Mouse (Mus musculus) thymus, postnatal 25 days (tissue): ENCODE data around the gene Zbtb25.

ENCODE experiments used
- DNase-seq: peaks from one replicate; pipeline ENCODE4 v3.0.0; 2022

Zbtb25 gene

DNA sequence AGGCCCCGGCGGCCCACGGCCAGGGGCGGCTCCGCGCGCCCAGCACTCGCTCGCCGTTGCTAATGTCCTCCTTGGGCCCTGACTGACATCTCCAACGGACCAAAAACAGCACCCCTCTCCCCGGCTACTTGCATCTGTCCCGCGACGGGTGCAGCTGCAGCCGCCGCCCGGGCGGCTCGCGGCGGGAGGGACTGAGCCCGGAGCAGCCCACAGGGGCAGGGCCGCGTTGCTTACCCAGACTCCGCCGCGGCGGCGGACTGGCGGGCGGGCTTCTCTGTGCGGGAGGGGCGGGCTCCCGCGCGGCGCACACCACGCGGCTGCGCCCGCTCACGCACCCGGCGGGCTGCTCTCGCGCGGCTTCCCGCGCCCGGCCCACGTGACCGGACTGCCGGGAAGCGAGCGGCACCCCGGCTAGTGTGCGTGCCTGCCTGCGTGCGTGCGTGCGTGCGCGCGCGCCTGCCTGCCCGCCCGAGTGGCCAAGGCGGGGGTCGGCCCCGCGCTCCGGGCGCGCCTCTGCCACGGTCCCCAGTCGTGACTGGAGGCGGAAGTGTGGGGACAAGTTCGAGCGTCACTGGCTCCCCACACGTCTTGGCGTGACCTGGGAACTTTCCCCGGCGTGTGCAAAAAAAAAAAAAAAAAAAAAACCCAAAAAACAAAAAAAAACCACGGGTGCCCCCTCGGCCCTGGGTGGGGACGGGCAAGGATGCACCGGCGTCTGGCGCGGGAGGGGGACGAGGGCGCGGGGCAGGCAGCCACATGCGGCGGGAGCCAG is at the start of gene Zbtb25:
TSS of gene Zbtb25 (minus strand) at position 397 of the 772 bp plus-strand sequence.
- DNase-seq, result peak; percentile 74

DNA sequence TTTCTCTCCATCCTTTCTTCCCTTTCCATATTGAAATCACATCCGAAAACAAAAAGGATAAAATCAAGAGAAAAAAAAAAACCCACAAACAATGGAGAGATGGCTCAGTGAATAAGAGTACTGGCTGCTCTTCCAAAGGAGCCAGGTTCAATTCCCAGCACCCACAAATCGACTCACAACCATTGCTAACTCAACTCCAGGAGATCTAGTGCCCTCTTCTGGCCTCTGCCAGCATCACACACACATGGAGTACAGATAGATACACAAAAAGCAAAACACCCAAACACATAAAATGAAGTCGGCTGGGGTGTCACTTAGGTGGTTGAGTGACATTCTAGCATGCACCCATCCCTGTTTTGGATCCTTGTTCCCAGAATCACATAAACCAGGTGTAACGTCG is 48.9 kb upstream of the Zbtb25 start:
- no peak for DNase-seq

DNA sequence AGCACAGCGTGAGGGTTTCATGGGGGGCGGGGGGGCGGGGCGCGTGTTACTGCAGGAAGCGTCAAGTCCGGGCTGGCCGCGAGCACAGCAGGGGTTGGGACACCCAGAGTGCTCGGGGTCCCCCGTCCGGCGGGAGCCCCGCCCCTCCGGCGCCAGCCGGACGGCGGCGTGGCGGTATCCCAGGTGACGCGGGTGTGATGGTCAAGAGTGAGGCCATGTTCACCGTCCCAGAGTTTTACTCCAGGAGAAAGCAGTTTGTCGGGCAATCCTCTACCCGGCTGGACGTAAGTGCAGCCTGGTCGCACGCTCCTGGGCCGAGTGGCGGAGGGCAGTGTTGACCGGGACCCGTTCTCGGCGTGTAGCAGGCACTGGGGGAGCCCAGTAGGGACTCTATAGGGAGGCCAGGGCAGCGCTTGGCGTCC is 48.0 kb upstream of the Zbtb25 start, which contains the start of gene Ppp1r36:
TSS of gene Ppp1r36 (plus strand) at position 106 of the 422 bp plus-strand sequence.
- DNase-seq, result no peak

DNA sequence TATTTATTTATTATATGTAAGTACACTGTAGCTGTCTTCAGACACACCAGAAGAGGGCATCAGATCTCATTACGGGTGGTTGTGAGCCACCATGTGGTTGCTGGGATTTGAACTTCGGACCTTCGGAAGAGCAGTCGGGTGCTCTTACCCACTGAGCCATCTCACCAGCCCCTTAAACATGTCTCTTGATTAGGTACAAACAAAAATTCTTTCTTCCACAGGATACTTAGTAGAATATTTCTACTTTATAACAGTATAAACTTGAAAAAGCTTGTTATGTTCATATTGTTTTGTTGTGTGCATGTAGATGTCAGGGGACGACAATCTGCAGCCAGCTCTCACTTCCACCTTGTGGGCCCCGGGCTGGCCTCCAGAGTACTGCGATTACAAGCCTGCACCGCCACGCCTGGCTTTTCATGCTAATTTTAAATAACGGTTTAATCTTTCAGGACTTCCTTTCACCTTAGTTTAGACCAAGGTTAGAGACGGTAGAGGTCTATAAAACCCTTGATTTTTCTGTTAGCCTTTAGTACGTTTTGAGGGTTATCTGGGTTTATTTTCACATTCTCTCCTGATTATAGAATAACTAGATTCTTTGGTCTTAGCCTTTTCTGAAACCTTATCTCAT is 46.1 kb upstream of the Zbtb25 start:
- no peak for DNase-seq

DNA sequence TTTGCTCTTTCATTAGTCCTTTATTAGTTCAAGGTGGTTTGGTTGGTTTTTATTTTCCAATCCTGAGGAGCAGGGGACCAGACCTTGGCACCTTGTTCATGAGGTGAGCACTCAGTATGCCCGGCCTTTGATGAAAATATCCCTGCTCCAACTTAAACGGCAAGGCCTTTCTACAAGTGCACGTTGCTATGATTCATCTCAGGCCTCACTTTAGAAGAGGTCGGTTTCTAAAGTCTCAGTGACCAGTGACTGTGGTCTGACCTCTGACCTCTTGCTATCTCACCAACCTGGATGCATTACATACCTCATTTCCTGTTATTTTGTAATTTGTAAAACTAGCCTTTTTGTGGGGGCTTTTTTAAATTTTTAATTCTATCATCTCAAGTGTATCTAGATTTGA is 39.8 kb upstream of the Zbtb25 start:
- no peak for DNase-seq

DNA sequence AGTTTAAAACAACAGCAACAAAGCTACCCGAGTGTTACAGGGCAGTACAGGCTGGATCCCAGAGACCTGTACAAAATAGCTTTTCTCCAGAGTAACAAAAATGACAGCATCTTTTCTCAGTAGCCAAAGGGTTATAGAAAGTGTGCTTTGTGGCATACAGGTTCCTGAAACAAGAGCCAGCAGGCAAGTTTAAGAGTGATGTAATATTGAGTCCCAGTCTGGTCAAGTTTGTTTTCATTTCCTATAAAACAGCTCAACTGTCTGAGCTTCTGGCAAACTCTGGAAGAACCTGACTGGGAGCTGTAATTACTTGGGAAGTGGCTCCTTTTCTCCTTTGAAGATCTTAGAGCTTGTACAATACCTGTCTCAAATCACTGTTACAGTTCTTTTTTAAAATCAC is 37.8 kb upstream of the Zbtb25 start:
- DNase-seq, result no peak

DNA sequence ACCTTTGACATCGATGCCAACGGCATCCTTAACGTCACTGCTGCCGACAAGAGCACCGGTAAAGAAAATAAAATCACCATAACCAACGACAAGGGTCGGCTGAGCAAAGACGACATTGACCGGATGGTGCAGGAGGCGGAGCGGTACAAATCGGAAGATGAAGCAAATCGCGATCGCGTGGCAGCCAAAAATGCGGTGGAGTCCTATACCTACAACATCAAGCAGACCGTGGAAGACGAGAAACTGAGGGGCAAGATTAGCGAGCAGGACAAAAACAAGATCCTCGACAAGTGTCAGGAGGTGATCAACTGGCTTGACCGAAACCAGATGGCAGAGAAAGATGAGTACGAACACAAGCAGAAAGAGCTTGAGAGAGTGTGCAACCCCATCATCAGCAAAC is 36.6 kb upstream of the Zbtb25 start:
- peak; percentile 21 for DNase-seq

DNA sequence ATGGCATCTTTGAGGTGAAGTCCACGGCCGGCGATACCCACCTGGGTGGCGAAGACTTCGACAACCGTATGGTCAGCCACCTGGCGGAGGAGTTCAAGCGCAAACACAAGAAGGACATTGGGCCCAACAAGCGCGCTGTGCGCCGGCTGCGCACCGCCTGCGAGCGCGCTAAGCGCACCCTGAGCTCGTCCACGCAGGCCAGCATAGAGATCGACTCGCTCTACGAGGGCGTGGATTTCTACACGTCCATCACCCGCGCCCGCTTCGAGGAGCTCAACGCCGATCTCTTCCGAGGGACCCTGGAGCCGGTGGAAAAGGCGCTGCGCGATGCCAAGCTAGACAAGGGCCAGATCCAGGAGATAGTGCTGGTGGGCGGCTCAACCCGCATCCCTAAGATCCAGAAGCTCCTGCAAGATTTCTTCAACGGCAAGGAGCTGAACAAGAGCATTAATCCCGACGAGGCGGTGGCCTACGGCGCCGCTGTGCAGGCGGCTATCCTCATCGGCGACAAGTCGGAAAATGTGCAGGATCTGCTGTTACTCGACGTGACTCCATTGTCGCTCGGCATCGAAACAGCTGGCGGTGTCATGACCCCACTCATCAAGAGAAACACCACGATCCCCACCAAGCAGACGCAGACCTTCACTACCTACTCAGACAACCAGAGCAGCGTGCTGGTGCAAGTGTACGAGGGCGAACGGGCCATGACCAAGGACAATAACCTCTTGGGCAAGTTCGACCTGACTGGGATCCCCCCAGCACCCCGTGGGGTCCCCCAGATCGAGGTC is 36.0 kb upstream of the Zbtb25 start:
- peak; percentile 13 for DNase-seq

DNA sequence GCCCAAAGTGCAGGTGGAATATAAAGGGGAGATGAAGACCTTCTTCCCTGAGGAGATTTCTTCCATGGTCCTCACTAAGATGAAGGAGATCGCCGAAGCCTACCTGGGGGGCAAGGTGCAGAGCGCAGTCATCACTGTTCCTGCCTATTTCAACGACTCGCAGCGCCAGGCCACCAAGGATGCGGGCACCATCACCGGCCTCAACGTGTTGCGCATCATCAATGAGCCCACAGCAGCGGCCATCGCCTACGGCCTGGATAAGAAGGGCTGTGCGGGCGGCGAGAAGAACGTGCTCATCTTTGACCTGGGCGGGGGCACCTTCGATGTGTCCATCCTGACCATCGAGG is 35.4 kb upstream of the Zbtb25 start:
- DNase-seq, result no peak

DNA sequence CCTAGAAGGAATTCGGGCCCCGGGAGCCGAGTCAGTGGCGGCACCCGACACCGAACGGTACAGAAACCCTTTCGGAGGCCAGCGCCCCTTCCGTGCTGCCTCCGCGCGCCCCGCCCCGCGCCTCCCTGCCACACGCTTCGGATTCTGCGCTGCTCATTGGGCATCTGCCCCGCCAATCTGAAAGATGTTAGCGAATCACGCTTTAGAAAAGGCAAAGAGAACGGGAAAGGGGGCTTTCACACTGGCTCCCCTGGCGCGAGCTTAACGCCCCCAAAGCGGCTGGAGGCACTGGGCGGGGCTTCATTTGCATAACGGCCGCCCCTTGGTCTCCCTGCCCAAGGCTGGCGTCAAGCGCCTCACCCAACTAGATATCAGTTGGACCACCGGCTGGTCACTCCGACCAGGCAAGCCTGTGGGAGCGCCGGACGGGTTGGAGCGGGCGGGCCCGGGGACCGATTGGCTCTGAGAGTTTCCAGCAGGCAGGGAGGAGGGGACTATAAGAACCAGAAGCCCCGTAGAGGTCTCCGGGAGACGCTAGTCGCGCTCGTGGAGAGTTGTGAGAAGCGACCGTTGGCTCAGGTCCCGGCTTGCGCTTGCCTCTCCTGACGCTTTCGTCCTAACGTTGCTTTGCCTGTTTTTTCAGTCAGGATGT is 34.6 kb upstream of the Zbtb25 start, which contains the start of gene Hspa2:
TSS of gene Hspa2 (plus strand) at position 291 of the 652 bp plus-strand sequence.
- peak; percentile 100 for DNase-seq

DNA sequence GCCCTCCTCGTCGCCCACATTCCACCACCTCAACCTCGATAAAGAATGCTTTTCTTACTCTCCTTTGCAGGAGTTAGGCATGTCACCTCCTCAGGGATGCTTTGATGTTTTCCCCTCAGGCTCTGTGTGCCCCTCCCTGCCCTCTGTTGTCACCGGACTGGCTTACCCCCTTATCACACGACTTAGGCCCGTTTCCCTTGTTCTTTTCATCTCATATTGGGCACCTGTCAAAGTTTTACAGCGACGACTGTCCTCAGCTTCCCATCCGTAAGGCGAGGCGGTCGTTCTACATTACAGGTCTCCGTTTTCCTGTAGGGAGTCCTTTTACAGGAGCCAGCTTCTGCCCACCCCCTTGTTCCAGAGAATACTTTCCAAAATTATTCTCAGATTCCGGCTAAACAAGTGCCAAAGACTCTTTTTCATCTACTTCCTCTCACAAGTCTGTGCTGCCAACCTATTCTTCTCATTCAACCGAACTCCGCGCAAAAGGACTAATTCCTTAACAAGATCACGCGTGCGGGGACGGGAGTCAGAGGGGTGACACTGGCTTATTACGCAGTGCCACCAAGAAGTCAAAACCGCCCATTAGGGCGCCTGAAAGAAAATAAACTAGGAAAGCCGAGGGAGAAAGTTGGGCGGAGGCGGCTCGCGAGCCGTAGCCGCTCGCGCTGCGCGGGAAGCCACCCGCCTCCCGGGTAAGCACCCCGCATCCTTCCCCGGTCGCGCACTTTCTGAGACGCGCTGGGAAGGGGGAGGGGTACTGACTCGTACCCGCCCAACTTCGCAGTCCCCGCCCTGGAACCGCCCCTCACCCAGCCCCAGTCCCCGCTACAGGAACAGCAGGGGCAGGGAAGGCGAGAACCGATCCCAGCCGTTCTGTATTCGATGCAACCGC is 33.8 kb upstream of the Zbtb25 start:
- peak; percentile 11 for DNase-seq

DNA sequence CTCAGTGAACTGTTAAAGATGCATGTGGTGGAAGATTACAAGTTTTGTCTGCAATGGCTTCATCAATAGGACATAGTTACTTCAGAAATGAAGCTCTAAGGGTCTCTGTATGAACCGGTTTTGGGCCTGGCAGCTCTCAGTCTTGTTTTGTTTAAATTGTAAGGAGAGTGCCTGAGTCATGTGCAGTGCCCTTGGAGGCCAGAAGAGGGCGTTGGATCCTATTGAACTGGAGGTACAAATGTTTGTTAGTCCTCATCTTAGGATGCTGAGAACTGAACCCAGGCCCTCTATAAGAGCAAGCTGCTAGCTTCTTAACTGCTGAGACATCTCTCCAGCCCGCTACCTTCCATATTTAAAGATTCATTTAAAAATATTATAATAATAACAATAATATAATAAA is 32.3 kb upstream of the Zbtb25 start:
- no peak for DNase-seq

DNA sequence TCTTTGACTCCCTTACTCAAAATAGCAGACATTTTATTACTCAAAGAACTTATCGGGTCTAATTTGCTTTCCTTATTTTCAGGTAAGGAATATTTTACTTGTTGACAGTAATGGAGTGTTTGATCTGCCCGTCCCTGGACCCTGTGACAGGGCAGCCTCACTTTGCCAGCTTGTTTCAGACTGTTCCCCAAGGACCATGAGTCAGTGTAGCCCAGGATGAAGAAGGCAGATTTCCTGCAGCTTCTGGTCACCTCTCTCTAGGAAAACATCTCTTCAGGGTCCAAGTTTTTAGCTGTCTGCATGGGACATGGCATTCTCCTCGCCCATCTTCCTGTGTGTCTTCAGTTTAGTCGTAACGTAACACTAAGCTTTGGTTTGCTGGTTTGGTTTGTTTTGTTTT is 27.9 kb upstream of the Zbtb25 start:
- DNase-seq, result no peak

DNA sequence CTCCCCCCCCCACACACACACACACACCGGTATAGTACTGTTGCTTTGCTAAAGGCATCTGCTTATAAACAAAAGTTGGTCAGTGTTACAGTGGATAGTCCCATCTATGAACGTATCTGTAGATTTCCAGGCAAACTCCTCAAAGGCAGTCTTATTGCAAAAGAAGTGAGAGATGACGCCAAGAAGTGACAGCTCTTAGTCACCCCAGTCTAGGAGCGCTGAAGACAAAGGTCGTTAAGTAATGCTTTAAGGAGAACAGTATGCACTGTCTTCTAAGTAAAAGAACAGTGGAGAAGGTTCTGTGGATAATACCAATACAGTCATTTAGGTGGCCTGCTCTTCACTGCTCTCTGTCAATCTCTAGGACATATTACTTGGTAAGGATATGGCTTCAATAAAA is 23.6 kb upstream of the Zbtb25 start:
- DNase-seq, result no peak

DNA sequence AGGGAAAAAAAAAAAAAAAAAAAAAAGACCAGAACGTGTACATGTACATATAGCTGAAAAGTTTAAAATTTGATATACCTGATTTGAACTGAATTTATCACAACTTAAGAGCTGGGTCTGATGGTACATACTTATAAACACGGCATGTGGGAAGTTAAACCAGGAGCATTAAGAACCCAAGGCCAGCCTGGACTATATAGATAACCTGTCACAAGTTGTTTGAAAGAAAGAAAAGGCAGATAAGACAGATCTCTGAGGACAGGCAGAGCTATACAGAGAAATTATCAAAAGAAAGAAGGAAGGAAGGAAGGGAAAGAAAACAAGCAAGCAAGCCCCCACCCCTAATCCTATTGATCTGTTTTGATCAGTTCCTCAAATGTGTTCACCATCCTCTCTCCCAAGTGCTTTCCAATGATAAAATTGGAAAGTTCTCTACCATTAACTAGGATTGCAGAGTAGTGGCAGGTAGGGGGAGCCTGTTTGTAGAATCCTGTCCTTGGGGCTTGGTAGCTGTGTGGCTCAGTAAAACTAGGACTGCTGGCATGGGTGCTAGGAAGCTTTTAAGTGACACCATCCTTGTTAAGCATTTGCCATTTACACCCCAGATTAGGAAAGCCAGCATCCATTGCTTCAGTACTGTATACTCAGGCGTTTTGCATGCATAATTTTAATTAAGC is 22.3 kb upstream of the Zbtb25 start:
- no peak for DNase-seq

DNA sequence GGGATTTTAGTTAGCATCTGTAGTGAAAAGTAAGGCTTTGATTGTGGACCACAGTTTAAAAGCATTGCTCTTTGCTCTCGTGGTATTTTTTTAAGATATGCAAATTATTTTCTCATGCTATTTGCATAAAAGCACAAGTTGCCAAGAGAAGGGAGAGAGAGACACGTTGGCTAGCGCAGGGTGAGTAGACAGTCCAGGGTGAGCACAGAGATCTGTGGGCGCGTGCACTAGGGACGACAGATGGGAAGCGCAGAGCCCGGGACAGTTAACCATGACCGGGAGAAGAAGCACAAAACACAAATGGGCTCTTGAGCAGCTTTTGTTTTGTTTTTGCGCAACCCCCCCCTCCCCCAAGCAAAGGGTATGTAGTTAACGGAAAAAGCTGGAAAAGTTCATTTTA is 19.4 kb upstream of the Zbtb25 start:
- DNase-seq, result no peak

DNA sequence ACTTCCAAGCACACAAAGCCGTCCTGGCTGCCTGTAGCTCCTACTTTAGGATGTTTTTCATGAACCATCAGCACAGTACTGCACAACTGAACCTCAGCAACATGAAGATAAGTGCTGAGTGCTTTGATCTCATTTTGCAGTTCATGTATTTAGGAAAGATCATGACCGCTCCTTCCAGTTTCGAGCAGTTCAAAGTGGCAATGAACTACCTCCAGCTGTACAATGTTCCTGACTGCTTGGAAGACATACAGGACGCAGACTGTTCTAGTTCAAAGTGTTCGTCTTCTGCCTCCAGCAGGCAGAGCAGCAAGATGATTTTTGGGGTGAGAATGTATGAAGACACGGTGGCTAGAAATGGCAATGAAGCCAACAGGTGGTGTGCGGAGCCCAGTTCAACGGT is 15.9 kb upstream of the Zbtb25 start:
- no peak for DNase-seq

DNA sequence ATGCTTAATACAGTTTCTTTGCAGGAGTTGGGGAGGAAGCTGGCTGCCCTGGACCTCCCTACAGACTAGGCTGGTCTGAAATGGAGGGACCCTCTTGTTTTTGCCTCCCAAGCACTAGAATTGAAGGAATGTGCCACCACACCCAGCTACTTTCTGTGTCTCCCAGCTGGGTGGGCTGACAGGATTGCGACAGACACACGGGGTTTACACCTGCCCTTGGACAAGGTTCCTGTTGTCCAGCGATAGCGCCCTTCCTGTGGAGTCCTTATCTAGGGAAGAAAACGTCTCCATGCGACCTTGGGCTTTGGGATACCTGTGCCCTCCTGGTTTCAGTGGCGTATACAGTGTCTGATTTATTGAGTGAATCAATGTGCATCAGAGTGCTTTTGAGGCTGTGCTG is 10.7 kb upstream of the Zbtb25 start:
- no peak for DNase-seq

DNA sequence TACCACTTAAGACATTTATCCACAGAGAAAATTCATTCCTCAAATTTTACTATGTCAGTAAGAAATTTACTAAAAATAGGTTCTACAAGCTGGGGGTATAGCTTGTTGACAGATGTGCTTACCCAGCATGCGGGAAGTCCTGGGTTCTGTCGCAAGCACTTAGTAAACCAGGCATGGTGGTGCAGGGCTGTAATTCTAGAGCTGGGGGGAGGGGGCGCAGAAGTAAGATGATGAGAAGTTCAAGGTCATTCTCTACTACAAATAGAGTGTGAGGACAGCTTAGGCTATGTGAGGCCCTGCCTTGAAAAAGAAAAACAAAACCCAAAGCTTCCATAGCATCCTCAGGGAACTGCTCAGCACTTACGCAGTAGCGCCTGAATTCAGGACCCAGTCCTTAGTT is 9.2 kb upstream of the Zbtb25 start:
- DNase-seq, result no peak

DNA sequence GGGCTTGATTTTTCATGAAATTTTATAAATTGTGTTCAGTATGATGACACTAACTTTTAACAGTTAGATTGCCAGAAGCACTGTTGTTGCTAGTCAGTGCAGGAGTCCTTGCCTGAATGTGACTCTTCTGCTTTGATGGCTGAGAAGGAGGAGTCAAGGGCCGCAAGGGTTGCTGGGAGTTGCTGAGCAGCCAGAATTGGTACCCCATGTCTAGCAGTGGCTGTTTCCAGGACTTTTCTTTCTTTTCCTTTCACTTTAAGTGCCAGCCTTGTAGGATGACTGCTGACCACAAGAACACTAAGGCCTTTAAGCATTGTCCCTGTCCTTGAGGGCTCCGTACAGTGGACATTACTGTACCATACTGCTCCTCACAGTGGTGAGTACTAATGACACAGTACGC is 8.3 kb upstream of the Zbtb25 start:
- DNase-seq, result no peak

DNA sequence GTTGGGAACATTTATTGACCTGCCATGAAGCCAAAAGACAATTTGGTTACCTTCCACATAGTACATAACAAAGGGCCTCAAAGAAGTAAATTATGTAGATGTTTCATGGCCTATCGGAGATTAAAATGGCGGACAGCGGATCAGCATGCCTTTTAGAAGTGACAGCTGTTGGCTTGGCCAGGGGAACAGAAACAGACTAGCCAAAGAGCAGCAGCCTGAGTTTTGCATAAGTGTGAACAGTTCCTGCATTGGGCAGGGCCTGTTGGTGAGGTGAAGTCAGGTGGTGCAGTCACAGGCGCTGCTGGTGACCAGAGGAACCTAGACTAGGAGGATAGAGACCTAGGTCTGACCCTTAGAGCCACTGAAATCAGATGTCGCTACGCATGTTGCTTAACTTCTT is 7.7 kb upstream of the Zbtb25 start:
- DNase-seq, result no peak

DNA sequence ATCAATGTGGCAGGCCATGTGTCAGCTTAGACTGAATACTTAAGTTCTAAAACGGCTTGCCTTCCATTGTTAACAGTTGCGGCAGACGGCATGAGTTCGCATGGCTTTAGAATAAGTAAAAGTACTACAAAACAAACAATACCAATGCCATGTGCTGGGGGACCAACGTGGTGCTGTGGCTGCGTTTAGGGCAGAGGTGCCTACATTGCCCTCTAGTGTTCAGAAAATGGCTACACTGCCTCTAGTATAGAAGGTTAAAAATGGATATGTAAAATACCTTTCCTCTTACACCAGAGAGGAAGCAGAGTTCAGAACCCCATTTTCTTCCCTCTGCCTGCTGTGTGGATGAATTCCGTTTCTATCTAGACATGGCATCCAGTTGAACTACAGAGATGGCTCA is 7.2 kb upstream of the Zbtb25 start:
- peak; percentile 61 for DNase-seq
